Mouse (Mus musculus) brain, embryonic 14.5 days (tissue): ENCODE measurements around the gene Slc13a4. TPM values are rescaled to one million over a fixed set of nuclear protein-coding genes. Genes with fewer than 3 reads are reported as not detected.

Experiments
- DNase-seq: peaks from one replicate; pipeline ENCODE4 v3.0.0-alpha.2; 2011; ENCODE audit warnings: low read depth
- CTCF ChIP-seq: fragments of 200-500 bp; IDR thresholded peaks from 2 replicates; pipeline ENCODE4 v1.5.1; 2012; ENCODE audit warnings: inconsistent platforms, mild to moderate bottlenecking, moderate library complexity, borderline replicate concordance; ENCODE audit not compliant: insufficient read depth, insufficient read length; ENCODE audit errors: extremely low read depth
- POLR2A ChIP-seq: fragments of 200-500 bp; IDR thresholded peaks from 2 replicates; pipeline ENCODE4 v1.6.1; 2012; ENCODE audit warnings: mild to moderate bottlenecking, inconsistent platforms, borderline replicate concordance; ENCODE audit not compliant: poor library complexity, insufficient read depth, insufficient read length, severe bottlenecking; ENCODE audit errors: extremely low read depth
- polyA plus RNA-seq: library from polyadenylated mRNA; depleted of rRNA; stranded (reverse); fragments of >200 nt; gene quantifications from 2 replicates; pipeline ENCODE4 v1.2.3, GENCODE M21; 2012; rRNA removed

The Slc13a4 gene
- polyA plus RNA-seq = 2.1 and 3.8 TPM in 2 replicates

DNA sequence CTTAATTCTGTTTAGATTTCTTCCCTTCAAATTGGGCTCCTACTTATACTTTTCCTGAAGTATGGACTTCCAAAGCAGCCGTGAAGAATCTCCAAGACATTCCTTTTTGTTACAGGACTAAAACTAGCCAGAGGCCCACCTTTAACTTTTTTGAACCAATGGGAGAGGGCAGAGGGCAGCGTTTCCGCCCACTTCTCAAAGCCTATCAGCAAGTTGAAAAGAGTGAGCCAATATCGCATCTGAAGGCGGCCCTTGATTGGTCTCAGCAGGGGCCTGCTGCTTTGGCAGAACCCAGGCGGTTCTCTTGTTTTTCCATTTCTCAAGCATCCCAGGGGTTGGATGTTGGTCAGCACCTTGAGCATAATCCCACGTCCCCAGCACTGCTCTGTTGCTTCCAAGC is at the start of gene Slc13a4:
Slc13a4 (minus strand) TSS at position 95 of the 400 bp plus-strand sequence.
- DNase-seq = no peak
- TF ChIP-seq CTCF (no peak), POLR2A (no peak)

DNA sequence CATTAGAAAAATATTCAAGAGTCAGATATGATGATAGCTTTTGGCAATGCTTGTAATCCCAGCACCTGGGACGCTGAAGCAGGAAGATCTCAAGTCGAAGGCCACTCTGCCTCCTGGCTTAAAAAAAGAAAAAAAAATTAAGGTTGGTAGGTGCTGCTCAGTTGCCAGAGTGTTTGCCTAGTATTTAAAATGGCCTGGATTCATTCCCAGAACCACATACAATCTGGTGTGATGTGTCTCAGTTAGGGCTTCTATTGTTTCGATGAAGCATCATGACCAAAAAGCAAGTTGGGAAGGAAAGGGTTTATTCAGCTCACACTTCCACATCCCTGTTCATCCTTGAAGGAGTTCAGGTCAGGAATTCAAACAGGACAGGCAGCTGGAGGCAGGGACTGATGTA is 47.4 kb upstream of the Slc13a4 start:
- TF ChIP-seq CTCF (no peak), POLR2A (no peak)
- DNase-seq = peak; percentile 20

DNA sequence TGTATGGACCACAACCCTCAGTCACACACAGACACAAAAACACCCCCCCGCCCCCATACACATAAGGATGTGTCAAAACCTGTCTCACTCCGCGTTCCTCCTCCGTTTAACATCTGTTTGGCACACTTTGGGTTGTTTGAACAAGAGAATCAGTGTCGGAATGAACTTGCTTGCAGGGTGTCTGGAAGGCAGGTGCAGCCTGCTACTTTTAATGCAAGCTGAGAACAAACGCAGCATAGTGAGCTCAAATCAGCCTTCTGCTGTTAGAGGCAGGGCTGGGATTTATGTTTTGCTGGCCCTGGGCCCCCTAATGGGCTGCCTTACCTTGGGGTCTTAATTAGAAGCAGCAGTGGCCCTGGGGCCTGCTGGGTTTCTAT is 46.7 kb upstream of the Slc13a4 start:
- no peak for TF ChIP-seq CTCF
- no peak for TF ChIP-seq POLR2A
- peak; percentile 87 for DNase-seq

GRCm38 (mm10) chr6:35353846-35354621 is 46.1 kb upstream of the Slc13a4 start:
- DNase-seq = peak; percentile 54
- TF ChIP-seq POLR2A (no peak), CTCF (no peak)

DNA sequence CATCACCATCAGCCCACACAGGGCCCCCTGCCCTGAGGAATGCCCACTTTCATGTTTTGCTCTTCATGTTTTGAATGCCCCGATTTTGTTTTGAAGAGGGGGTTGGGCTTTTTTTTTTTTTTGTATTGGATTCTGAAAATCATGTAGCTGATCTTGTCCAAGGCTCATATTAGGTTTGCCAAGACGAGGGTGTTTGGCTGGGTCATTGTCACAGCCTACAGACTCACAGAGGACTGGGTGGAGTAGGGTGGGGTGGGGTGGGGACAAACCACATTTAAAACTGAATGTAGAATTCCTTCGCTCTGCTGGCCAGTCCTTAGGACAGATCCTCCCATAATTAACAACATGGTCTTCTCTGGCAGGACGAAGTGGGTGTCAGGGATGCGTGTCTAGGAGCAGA is 45.5 kb upstream of the Slc13a4 start:
- DNase-seq = no peak
- no peak for TF ChIP-seq CTCF
- no peak for TF ChIP-seq POLR2A

DNA sequence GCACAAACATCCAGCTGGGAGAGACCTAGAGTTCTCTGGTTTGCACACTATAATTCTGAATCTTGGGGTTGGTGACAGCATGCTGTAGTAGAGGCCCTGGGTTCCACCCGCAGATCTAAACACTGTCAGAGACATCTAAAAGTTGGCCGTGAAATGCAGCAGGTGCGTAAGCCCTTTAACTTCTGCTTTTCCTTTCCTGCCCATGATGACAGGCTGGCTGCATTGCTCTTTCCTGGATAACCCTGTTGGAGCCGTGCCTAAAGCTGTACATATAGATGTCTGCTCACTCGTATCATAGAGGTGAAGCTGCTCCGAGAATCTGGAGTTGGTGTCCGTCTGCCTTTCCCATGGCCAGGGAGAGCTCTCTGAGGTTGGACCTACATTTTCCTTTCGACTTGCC is 44.9 kb upstream of the Slc13a4 start:
- DNase-seq = no peak
- no peak for TF ChIP-seq CTCF
- no peak for TF ChIP-seq POLR2A

GRCm38 (mm10) chr6:35351826-35352225 is 43.9 kb upstream of the Slc13a4 start:
- TF ChIP-seq CTCF = no peak
- no peak for TF ChIP-seq POLR2A
- no peak for DNase-seq

DNA sequence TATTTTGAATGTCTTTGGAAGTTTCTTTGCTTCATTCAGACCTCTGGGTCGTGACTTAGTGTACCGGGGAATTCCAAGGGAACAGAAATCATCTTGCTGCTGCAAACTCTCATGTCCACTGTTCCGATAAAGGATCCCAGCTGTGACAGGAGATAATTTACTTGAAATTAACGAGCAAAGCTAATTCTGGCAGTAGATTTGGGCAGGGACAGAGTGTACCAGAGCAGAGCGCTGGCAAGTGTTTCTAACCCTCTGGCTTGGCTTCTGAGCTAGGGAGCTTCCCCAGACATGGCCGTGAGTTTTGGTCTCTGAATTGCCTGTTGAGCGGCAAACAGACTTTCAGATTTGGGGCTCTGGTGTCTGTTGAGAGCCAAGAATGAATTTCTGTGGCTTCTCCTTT is 41.9 kb upstream of the Slc13a4 start:
- peak; percentile 27 for DNase-seq
- TF ChIP-seq POLR2A (no peak), CTCF (no peak)

GRCm38 (mm10) chr6:35338640-35339039 is 30.7 kb upstream of the Slc13a4 start:
- DNase-seq = peak; percentile 29
- no peak for TF ChIP-seq CTCF

DNA sequence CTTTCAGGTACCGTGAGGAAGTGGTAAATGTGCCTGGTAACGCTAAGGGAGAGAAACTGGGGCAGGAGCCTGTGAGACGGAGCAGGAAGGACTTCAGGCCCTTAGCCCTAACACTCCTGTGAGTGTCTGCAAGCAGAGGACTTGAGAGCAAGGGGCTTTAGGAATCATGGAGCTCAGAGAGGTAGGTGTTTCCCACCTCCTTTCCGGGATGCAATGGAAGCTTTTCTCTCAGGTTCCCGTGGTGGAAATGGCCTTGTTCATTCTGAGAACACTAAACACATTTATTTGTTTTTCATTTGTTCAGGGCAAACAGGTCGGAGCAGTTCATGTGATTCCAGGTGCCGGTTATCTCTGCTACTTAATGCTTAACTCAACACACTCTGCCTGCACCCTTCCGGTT is 29.9 kb upstream of the Slc13a4 start:
- no peak for TF ChIP-seq POLR2A
- TF ChIP-seq CTCF = no peak
- DNase-seq = no peak

DNA sequence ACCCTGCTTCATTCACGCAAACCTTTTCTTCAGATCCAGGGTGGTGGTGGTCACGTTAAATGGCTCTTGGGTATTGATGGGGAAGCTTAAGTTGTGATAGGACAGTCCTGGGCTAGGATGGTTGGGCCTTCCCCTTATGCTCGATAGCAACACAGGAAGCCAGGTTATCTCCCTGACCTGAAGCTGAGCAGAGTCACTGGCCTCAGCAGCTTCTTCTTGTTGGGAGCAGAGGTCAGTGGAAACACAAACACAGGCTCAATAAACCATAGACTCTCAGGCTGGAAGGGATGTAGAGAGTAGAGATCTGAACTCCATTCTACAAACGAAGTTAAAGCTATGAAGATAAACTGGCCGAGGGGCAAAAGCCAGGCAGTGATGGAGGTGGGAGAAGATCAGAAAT is 27.5 kb upstream of the Slc13a4 start:
- TF ChIP-seq CTCF (no peak), POLR2A (no peak)
- no peak for DNase-seq

- TF ChIP-seq CTCF (peak; percentile 37; the same call in 1 of the 2 replicates), POLR2A (no peak)
- no peak for DNase-seq
These were observed 26.3 kb upstream of the Slc13a4 start for GRCm38 (mm10) chr6:35334278-35334677.
